Mouse (Mus musculus) heart, adult 2 months (tissue): ENCODE measurements at regions not wholly inside any gene's neighbourhood (a gene's known extent, or its start where the extent isn't known, plus 50 kb on each side); places are given as distances from the start of the nearest gene placed in this dataset.

Experiments used
- DNase-seq, 2 experiments: peaks; one replicate each; pipeline ENCODE4 v3.0.0; 2021
- H3K27ac ChIP-seq: fragments of 200-600 bp; 2 replicates; pipeline ENCODE4 v1.8.1; 2022
- H3K27me3 ChIP-seq: fragments of 200-500 bp; 2 replicates; pipeline ENCODE4 v1.6.1; 2012; ENCODE audit warnings: mild to moderate bottlenecking, low read length, inconsistent platforms, mixed read lengths; ENCODE audit not compliant: control insufficient read depth, insufficient read depth
- H3K36me3 ChIP-seq: fragments of 200-500 bp; 2 replicates; pipeline ENCODE4 v1.6.1; 2012; ENCODE audit warnings: low read length, inconsistent platforms; ENCODE audit not compliant: control insufficient read depth, insufficient read depth
- H3K4me1 ChIP-seq: fragments of 200-500 bp; 2 replicates; pipeline ENCODE4 v1.6.1; 2011; ENCODE audit warnings: low read length; ENCODE audit not compliant: control insufficient read depth, insufficient read depth
- H3K4me3 ChIP-seq: fragments of 200-600 bp; 2 replicates; pipeline ENCODE4 v1.8.1; 2022
- H3K79me2 ChIP-seq: fragments of 200-500 bp; replicated peaks from 2 replicates; pipeline ENCODE4 v1.6.1; 2012; ENCODE audit warnings: mild to moderate bottlenecking, inconsistent platforms, low read length, moderate library complexity, mixed read lengths; ENCODE audit not compliant: control insufficient read depth, insufficient read depth
- H3K9ac ChIP-seq: fragments of 200-500 bp; 2 replicates; pipeline ENCODE4 v1.6.1; 2012; ENCODE audit warnings: low read depth, mild to moderate bottlenecking, control low read depth, inconsistent platforms, low read length, mixed read lengths
- CTCF ChIP-seq: fragments of 200-600 bp; IDR thresholded peaks from 2 replicates; pipeline ENCODE4 v1.8.1; 2022; ENCODE audit warnings: antibody characterized with exemption, mild to moderate bottlenecking, moderate library complexity
- EP300 ChIP-seq: fragments of 200-500 bp; IDR thresholded peaks from 2 replicates; pipeline ENCODE4 v1.6.1; 2011; ENCODE audit warnings: low read depth, low read length, control low read depth; ENCODE audit not compliant: insufficient read depth
- POLR2A ChIP-seq: fragments of 200-500 bp; IDR thresholded peaks from 2 replicates; pipeline ENCODE4 v1.6.1; 2011; ENCODE audit warnings: mild to moderate bottlenecking, low read depth, low read length, control low read depth; ENCODE audit not compliant: insufficient read depth
- WGBS: fragments of 180-500 bp; shearing (Covaris S2); methylation state at CpG from one replicate; pipeline ENCODE4 v1.1.7; 2018; 5-methylcytosine and 5-hydroxymethylcytosine counted together
- intact Hi-C: fragments of 180-260 bp; cut with DNase I; formaldehyde crosslinking; loops from one replicate; pipeline ENCODE4 v1.15.1; 2025

GRCm38 (mm10) chr10:97114501-97114900 lies 364.9 kb upstream of the Dcn start:
- Histone ChIP-seq H3K27ac (no peak overlapping the region), H3K4me1 (no peaks in the 10 kb centered on the region), H3K79me2 (no peaks in the 10 kb centered on the region), H3K36me3 (no peaks in the 10 kb centered on the region), H3K4me3 (no peak overlapping the region), H3K9ac (no peak overlapping the region), H3K27me3 (no peaks in the 10 kb centered on the region)
- DNase-seq, result no peak
- TF ChIP-seq POLR2A (no peak), EP300 (no peak), CTCF (no peak)
- 84% methylated on average over 3 of the region's 3 CpGs for WGBS
- intact Hi-C loops, result no loop called here

- H3K9ac ChIP-seq, result no peak overlapping the region
- 75% methylated on average over 1 of the region's 1 CpGs for WGBS
- intact Hi-C loops, result no loop called here
- DNase-seq, result no peak
- no peaks in the 10 kb centered on the region for H3K79me2 ChIP-seq
- no peak overlapping the region for H3K4me3 ChIP-seq
- TF ChIP-seq CTCF (no peak), POLR2A (no peak), EP300 (no peak)
- H3K27ac ChIP-seq, result no peak overlapping the region
- H3K4me1 ChIP-seq, result no peaks in the 10 kb centered on the region
- no peaks in the 10 kb centered on the region for H3K36me3 ChIP-seq
- H3K27me3 ChIP-seq, result no peaks in the 10 kb centered on the region
Measured at GRCm38 (mm10) chr10:97122693-97123092, 356.7 kb upstream of the Dcn start.

- no peaks in the 10 kb centered on the region for H3K27me3 ChIP-seq
- no peak overlapping the region for H3K4me3 ChIP-seq
- intact Hi-C loops, result no loop called here
- TF ChIP-seq CTCF (no peak), EP300 (no peak), POLR2A (no peak)
- no peaks in the 10 kb centered on the region for H3K36me3 ChIP-seq
- no peak for DNase-seq
- no peaks in the 10 kb centered on the region for H3K79me2 ChIP-seq
- H3K9ac ChIP-seq, result no peak overlapping the region
- H3K4me1 ChIP-seq, result no peaks in the 10 kb centered on the region
- 45% methylated on average over 2 of the region's 2 CpGs for WGBS
- no peak overlapping the region for H3K27ac ChIP-seq
Measured at GRCm38 (mm10) chr10:97141561-97141960, 337.8 kb upstream of the Dcn start.

GRCm38 (mm10) chr10:97158561-97159395 lies 320.6 kb upstream of the Dcn start:
- intact Hi-C loops, result no loop called here

GRCm38 (mm10) chr10:97159396-97159760 lies 320.0 kb upstream of the Dcn start:
- intact Hi-C loops, result no loop called here
- Histone ChIP-seq H3K27me3 (no peaks in the 10 kb centered on the region), H3K36me3 (no peaks in the 10 kb centered on the region), H3K4me1 (no peaks in the 10 kb centered on the region; the same call in 1 of the 2 replicates), H3K9ac (no peak overlapping the region), H3K4me3 (no peak overlapping the region), H3K27ac (no peak overlapping the region), H3K79me2 (no peaks in the 10 kb centered on the region)
- WGBS, result 38% methylated on average over 1 of the region's 1 CpGs
- no peak for DNase-seq
- TF ChIP-seq EP300, result no peak

More at GRCm38 (mm10) chr10:97158561-97159395, 320.6 kb upstream of the Dcn start:
- no peak for DNase-seq
- Histone ChIP-seq H3K9ac (no peak overlapping the region), H3K27ac (no peak overlapping the region), H3K27me3 (no peaks in the 10 kb centered on the region), H3K79me2 (no peaks in the 10 kb centered on the region), H3K36me3 (no peaks in the 10 kb centered on the region), H3K4me1 (no peaks in the 10 kb centered on the region; the same call in 1 of the 2 replicates), H3K4me3 (no peak overlapping the region)
- WGBS, result 62% methylated on average over 9 of the region's 11 CpGs
- TF ChIP-seq POLR2A (no peak), EP300 (no peak), CTCF (no peak)

GRCm38 (mm10) chr10:97159831-97160575 lies 319.4 kb upstream of the Dcn start:
- intact Hi-C loops, result loop anchor here (5.0 kb wide), 1 partner anchor 948 kb away; no protein-coding TSS in a partner anchor
- TF ChIP-seq POLR2A (no peak), EP300 (no peak), CTCF (peak; percentile 94)
- Histone ChIP-seq H3K79me2 (no peaks in the 10 kb centered on the region), H3K27me3 (no peaks in the 10 kb centered on the region), H3K27ac (no peak overlapping the region), H3K36me3 (no peaks in the 10 kb centered on the region), H3K4me1 (no peaks in the 10 kb centered on the region; the same call in 1 of the 2 replicates), H3K4me3 (no peak overlapping the region), H3K9ac (no peak overlapping the region)
- 46% methylated on average over 10 of the region's 10 CpGs for WGBS
- DNase-seq, result no peak
